Mouse (Mus musculus) ovary, adult 18-20 months (tissue): ENCODE data around the gene Agpat1.

Source experiments
- DNase-seq: peaks from one replicate; pipeline ENCODE4 v3.0.0; 2022; ENCODE audit warnings: low spot score, mixed read lengths

Gene Agpat1

DNA sequence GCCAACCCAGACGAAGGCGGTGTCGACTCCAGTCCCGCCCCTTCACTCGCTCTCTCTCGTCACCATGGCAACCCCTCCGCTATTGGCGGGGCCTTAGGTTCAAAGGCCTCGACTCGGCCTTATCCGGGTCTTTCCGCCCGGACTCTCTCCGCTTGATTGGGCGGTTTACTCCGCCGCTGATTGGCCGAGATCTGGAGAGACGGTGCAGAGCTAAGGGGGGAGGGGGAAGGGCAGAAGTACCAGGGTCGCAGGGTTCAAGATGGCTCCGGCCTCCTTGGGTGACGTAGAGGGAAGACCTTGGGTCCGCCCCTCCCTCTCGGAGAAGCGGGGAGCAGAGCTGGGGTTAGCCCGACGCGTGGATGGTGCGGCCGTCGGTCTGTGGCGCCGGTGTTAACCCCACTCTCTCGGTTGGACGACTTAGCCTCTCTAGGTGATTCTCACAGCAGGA is at the start of gene Agpat1:
Agpat1 (plus strand) TSS at position 202 of the 448 bp plus-strand sequence.
- DNase-seq: peak; percentile 99

- no peak for DNase-seq
Measured at GRCm38 (mm10) chr17:34555483-34555882, 48.6 kb upstream of the Agpat1 start.

GRCm38 (mm10) chr17:34556406-34556805 is 47.7 kb upstream of the Agpat1 start:
- no peak for DNase-seq

- no peak for DNase-seq
Measured at GRCm38 (mm10) chr17:34557411-34557810, 46.7 kb upstream of the Agpat1 start.

DNA sequence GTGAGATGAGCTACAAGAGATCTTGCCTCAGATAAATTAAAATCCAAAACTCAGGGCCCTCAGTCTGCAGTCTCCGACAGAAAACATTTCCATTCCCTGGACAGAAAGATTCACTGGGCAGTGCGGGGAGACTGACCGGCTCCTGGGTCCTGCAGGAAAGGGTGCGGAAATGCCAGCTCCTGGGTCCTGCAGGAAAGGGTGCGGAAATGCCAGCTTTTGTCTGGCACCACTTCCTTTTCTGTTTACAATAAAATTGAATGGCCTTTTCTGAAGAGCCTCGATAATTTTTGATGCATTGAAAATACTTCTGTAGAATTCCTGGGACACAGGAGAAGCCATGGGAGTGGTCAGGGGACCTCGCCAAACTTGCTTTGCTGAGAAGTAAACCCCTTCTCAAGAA is 44.9 kb upstream of the Agpat1 start:
- no peak for DNase-seq

DNA sequence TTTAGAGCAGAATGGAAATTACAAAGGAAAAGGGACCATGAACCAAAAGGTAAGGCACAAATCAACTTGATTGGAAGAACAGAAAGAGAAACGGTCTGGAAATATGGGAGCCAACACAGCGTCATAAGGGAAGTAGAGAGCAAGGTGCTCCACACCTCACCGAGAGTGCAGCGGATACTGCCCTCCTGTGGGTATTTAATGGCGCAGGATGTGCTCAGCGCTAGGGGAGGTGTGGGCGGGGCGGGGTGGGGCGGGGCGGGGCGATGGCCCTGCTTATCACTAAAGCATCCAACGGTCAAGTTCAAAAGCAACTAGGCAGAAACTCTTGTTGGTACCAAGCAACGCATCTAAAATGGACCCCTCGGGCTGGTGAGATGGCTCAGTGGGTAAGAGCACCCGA is 44.2 kb upstream of the Agpat1 start:
- no peak for DNase-seq

DNA sequence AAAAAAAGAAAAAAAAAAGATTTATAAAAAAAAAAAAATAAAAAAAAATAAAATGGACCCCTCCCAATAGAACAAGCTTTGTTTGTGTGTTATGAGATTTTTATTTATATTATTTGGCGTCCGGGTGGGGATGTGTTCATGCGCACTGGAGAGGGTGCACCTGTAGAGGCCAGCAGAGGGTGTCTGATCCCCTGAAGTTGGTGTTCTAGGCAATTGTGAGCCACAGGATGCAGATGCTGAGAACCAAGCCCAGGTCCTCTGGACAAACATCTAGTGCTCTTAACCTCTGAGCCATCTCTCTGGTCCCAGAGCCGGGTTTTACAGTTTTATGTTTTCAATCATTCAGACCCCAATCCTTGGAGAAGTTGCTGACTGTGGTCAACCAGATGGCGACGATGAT is 43.6 kb upstream of the Agpat1 start:
- DNase-seq: no peak

GRCm38 (mm10) chr17:34561200-34561599 is 42.9 kb upstream of the Agpat1 start:
- DNase-seq: no peak

DNA sequence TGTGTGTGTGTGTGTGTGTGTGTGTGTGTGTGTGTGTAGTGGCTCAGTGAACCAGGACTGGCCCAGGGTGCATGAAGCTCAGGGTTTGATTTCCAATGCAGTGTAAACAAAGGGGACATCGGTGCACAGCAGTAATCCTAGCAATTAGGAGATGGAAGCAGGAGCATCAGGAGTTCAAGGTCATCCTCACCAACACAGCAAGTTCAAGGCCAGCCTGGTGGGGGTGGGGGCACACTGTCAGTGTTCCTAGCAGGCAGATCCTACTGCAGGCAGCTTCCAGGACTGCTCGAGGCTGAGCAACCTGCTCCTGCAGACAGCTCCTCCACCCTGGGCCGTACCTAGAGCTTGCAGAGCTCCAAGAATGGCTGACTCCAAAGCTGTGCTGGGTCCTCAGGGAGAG is 41.5 kb upstream of the Agpat1 start:
- DNase-seq: no peak

DNA sequence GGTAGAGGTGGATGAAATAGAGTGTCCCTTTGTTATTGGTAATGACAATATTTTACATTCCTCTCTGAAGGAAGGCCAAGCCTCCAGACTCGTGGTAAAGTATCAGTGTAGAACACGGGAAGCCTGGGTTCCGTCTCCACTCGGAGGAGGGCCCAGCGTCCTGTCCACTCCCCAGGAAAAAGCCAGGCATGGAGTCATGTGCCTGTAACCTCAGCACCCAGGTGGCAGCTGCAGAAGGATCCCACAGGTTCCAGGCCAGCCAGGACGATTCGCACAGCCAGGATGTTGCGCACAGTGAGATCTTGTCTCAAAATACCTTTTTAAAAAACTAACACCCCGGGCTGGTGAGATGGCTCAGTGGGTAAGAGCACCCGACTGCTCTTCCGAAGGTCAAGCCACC is 40.7 kb upstream of the Agpat1 start:
- DNase-seq: no peak

GRCm38 (mm10) chr17:34564003-34564421 is 40.0 kb upstream of the Agpat1 start, which contains the start of gene Notch4:
Gene Notch4, plus strand, starts transcription at chr17:34564268.
- DNase-seq: no peak

DNA sequence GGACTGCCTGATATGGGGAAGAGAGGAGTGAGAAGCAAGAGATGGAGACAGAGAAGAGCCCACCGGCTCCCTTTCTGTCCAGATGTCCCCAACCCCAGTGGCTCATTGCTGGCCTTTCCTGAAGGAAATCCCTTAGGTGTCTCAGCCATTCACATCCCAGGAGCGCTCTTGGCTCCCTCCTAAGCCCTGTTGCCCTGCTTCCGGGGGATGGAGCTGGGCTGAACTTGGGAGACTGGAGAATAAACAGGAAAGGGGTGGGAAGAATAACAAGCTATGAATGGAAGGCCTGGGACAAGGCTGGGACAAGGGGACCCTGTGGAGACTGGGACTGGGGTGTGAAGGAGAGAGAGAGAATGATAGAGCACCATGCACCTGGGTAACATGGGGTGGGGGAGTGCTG is 39.3 kb upstream of the Agpat1 start:
- no peak for DNase-seq

GRCm38 (mm10) chr17:34567311-34567710 is 36.8 kb upstream of the Agpat1 start:
- DNase-seq: no peak

DNA sequence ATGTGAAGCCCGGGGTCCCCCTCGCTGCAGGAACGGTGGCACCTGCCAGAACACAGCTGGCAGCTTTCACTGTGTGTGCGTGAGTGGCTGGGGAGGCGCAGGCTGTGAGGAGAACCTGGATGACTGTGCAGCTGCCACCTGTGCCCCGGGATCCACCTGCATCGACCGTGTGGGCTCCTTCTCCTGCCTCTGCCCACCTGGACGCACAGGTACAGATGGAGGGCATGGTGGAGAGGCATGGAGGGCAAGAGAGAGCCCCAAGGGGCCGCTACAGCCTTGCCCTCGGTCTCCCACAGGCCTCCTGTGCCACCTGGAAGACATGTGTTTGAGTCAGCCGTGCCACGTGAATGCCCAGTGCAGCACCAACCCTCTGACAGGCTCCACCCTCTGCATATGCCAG is 35.6 kb upstream of the Agpat1 start:
- DNase-seq: no peak

DNA sequence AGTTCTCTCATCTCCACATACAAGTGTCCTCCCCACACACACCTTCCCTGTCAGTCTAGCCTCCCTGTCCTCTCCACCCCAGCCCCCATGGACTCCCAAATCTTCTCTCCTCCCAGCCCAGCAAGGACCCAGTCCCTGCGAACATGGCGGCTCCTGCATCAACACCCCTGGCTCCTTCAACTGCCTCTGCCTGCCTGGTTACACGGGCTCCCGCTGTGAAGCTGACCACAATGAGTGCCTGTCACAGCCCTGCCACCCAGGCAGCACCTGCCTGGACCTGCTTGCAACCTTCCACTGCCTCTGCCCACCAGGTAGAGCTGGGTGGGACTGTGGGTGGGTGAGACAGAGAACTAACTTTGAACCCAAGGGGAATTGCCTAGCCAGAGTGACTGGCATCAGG is 34.1 kb upstream of the Agpat1 start:
- no peak for DNase-seq

DNA sequence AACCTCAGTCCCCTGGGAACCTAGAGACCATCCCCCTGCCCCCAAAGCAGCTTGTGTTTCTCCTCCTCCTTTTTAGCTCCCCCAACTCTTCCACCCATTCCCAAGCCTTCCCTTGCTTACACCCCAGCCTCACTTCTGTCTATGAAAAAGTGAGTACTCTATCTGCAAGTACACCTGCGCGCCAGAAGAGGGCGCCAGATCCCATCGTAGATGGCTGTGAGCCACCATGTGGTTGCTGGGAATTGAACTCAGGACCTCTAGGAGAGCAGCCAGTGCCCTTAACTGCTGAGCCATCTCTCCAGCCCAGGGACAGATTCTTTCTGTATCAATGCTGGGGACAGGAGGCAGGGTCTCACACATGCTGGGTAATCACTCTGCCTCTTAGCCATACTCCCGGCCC is 32.2 kb upstream of the Agpat1 start:
- DNase-seq: no peak

DNA sequence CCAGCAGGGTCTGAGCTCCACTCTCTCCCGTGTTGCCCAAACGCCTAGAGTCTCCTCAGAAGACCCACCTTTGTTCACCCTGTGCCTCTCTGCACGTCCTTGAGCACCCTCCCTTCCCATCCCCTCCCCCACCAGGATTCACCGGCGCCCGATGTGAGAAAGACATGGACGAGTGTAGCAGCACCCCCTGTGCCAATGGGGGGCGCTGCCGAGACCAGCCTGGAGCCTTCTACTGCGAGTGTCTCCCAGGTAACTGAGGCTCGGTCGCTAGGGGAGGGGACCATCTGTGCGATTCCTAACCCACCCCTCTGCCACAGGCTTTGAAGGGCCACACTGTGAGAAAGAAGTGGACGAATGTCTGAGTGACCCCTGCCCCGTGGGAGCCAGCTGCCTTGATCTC is 31.7 kb upstream of the Agpat1 start:
- DNase-seq: no peak

DNA sequence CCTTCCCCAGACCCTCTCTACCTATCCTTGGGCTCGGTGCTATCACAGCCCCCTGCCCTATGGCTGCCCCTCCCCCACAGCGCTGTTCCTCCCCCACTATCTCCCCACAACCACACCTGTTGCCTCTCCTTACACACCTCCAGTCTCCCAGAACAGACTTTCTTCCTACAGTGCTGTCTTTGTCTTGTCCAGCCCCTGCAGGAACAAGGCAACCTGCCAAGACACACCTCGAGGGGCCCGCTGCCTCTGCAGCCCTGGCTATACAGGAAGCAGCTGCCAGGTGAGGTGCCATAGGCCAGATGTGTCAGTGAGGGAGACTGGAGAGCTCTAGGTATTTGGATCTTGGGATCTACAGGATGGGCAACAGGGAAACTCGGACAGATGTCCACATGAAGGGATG is 27.5 kb upstream of the Agpat1 start:
- DNase-seq: no peak

DNA sequence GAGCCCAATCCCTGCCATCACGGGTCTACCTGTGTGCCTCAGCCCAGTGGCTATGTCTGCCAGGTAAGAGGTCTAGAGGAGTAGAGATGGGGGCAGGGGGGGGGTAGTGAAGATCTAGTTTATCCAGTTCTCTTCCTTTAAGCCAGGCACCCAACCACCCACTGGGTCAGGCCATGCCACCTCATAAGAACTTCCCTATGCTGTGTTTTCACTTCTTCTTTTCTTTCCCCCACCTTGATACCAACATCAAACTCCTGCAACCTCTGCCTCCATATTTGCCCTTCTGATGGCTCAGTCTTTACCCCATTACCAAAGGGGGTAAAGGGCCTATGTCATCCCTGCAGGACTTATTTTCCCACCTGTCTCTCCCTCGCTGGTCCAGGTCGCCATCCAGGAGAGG is 26.0 kb upstream of the Agpat1 start:
- no peak for DNase-seq

- no peak for DNase-seq
Measured at GRCm38 (mm10) chr17:34582528-34582927, 21.5 kb upstream of the Agpat1 start.

DNA sequence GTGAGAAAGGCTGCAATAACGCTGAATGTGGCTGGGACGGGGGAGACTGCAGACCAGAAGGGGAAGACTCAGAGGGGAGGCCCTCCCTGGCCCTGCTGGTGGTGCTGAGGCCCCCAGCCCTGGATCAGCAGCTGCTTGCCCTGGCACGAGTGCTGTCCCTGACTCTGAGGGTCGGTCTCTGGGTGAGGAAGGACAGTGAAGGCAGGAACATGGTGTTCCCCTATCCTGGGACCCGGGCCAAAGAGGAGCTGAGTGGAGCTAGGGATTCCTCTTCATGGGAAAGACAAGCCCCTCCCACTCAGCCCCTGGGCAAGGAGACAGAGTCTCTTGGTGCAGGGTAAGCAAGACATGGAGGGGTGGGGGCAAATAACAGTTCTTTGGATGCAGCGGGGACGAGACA is 20.7 kb upstream of the Agpat1 start:
- DNase-seq: no peak

DNA sequence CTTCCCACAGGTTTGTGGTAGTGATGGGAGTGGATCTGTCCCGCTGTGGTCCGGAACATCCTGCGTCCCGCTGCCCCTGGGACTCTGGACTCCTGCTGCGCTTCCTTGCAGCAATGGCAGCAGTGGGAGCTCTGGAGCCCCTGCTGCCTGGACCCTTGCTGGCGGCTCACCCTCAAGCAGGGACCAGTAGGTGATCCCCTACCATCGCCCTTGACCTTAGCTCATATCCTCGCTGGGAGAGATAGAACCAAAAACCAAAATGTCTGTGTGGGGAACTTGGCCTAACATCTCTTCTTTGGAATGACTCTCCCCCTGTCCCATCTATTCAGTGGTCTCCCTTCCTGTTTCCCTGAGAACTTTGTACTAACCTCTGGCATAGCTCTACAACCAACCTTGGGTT is 20.2 kb upstream of the Agpat1 start:
- no peak for DNase-seq

- DNase-seq: no peak
Measured at GRCm38 (mm10) chr17:34585121-34585520, 18.9 kb upstream of the Agpat1 start.

DNA sequence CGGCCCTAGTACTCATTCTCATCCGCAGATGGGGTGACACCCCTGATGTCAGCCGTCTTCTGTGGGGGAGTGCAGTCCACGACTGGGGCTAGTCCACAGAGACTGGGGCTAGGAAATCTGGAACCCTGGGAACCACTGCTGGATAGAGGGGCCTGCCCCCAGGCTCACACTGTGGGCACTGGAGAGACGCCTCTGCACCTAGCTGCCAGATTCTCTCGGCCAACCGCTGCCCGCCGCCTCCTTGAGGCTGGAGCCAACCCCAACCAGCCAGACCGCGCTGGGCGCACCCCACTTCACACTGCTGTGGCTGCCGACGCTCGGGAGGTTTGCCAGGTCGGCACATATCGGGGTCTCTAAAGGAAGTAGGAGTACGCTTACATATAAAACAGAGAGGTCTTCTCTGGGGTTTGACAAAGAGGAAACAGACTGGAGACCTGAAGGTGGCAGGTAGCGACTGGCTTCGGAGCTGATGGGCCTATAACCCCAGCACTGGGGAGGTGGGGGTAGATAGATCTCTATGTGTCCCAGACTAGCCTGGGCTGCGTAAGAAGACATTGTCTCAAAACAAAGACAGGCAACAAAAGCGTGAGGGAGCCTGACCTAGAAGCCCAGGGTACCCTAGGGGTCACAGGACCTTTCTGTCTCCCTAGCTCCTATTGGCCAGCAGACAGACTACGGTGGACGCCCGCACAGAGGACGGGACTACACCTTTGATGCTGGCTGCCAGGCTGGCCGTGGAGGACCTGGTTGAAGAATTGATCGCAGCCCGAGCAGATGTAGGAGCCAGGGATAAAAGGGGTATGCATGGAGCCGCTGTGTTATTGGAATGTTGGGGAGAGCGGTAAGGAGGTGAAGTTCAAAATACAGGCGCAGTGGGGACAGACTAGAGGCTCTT is 17.9 kb upstream of the Agpat1 start:
- DNase-seq: no peak
